9 mouse cellular contexts compared by ENCODE assay signal in genomic region chr5:148379455-148380245, GRCm38 (mm10). TPM values are rescaled to one million over a fixed set of nuclear protein-coding genes. Genes with fewer than 3 reads are reported as not detected.
DNase-seq lines count a peak whose midpoint lies in the region; ATAC-seq and TF ChIP-seq lines count a peak whose summit lies in the region.
"Had no signal": no experiment of that assay in that cellular context is flagged by ENCODE, and none has a peak within 500 bp of the region (broad histone marks: within the 10 kb centered on the region; RNA-seq: fewer than 3 reads in every experiment).

No protein-coding gene starts in this region.

- no peaks in the 10 kb centered on the region for H3K4me1 ChIP-seq in ES-Bruce4 (ENCODE audit: control insufficient read depth, insufficient read depth, low read length)
- H3K4me1 ChIP-seq in liver, embryonic 11.5 days (replicated peaks; ENCODE audit: control insufficient read depth, insufficient read depth, low read length) = peaks cover 2% of the 10 kb centered on the region
- 0 out of 2 replicates have a peak, but pooled peaks cover 3% of the 10 kb centered on the region for H3K4me1 ChIP-seq in hindbrain, embryonic 14.5 days (replicated peaks; ENCODE audit: control insufficient read depth, insufficient read depth, low read length)

- peak; percentile 65 for ATAC-seq in liver, embryonic 11.5 days (replicated peaks; ENCODE audit: low FRiP score)
- ATAC-seq in neutrophil, adult 5-6 weeks (ENCODE audit: extremely low read depth, insufficient number of reproducible peaks, low FRiP score, poor library complexity, severe bottlenecking) = peak; percentile 94
- ATAC-seq in hindbrain, embryonic 14.5 days (ENCODE audit: low FRiP score) = no peak

- no peaks in the 10 kb centered on the region for H3K9me3 ChIP-seq in ES-Bruce4 (replicated peaks; ENCODE audit: control insufficient read depth, insufficient read depth, low read length, poor library complexity, severe bottlenecking)
- peaks cover 2% of the 10 kb centered on the region; the same call in 1 of the 2 replicates for H3K9me3 ChIP-seq in liver, embryonic 11.5 days (ENCODE audit: control insufficient read depth, low read length)
- H3K9me3 ChIP-seq in hindbrain, embryonic 14.5 days (ENCODE audit: control insufficient read depth, low read length) = no peaks in the 10 kb centered on the region

- 0 out of 2 replicates have a peak overlapping the region, but pooled peaks have one; percentile 12 for H3K4me2 ChIP-seq in liver, embryonic 11.5 days
- H3K4me2 ChIP-seq in hindbrain, embryonic 14.5 days (replicated peaks) = no peak overlapping the region
- H3K4me2 ChIP-seq: heart, embryonic 11.5 days had no signal

- no peaks in the 10 kb centered on the region for H3K36me3 ChIP-seq in ES-Bruce4 (ENCODE audit: control insufficient read depth, insufficient read depth, low read length, poor library complexity, severe bottlenecking)
- H3K36me3 ChIP-seq in liver, embryonic 11.5 days (ENCODE audit: control insufficient read depth, insufficient read depth, low read length) = peaks cover 19% of the 10 kb centered on the region
- H3K36me3 ChIP-seq in hindbrain, embryonic 14.5 days (replicated peaks; ENCODE audit: control insufficient read depth, insufficient read depth) = no peaks in the 10 kb centered on the region

- no peak overlapping the region for H3K4me3 ChIP-seq in ES-Bruce4 (ENCODE audit: low read depth, low read length)
- no peak overlapping the region for H3K4me3 ChIP-seq in liver, embryonic 11.5 days (ENCODE audit: low read depth, low read length)
- H3K4me3 ChIP-seq in hindbrain, embryonic 14.5 days (replicated peaks; ENCODE audit: low read length) = no peak overlapping the region

- 59% methylated on average over 17 of the region's 17 CpGs for WGBS in liver, embryonic 11.5 days
- 90% methylated on average over 17 of the region's 17 CpGs for WGBS in hindbrain, embryonic 14.5 days

- TF ChIP-seq POLR2A in ES-Bruce4 (IDR thresholded peaks at IDR 0.05; ENCODE audit: insufficient read depth, low read length) = no peak

- no peaks in the 10 kb centered on the region for H3K27me3 ChIP-seq in ES-Bruce4 (ENCODE audit: control insufficient read depth, insufficient read depth, low read length, poor library complexity, severe bottlenecking)
- H3K27me3 ChIP-seq in liver, embryonic 11.5 days (replicated peaks; ENCODE audit: control insufficient read depth, insufficient read depth, low read length) = no peaks in the 10 kb centered on the region
- H3K27me3 ChIP-seq in hindbrain, embryonic 14.5 days (ENCODE audit: control insufficient read depth, insufficient read depth, low read length) = no peaks in the 10 kb centered on the region

- TF ChIP-seq CTCF in ES-Bruce4 (IDR thresholded peaks at IDR 0.05; ENCODE audit: low read depth, low read length) = peak; percentile 70

- peak; percentile 64 for DNase-seq in CD4-positive helper T cell, adult 2 months (ENCODE audit: low read depth, low spot score)
- DNase-seq in liver, embryonic 11.5 days (ENCODE audit: low spot score) = no peak
- DNase-seq in frontal cortex, adult 2 months (ENCODE audit: extremely low spot score in 1 of 2, low spot score in 1 of 2) = no peak
- DNase-seq in urinary bladder, adult 18-20 months (ENCODE audit: low spot score in 2 of 2) = no peak
- DNase-seq in right cerebral cortex, adult 2 months (ENCODE audit: low spot score in 2 of 2) = no peak
- DNase-seq in hindbrain, embryonic 14.5 days (ENCODE audit: low spot score) = no peak

- TF ChIP-seq EP300 in ES-Bruce4 (IDR thresholded peaks at IDR 0.05; ENCODE audit: insufficient read depth, low read depth, low read length) = no peak

- H3K9ac ChIP-seq in ES-Bruce4 (ENCODE audit: low read depth, poor library complexity, severe bottlenecking) = no peak overlapping the region
- H3K9ac ChIP-seq in liver, embryonic 11.5 days (ENCODE audit: low read depth, low read length) = no peak overlapping the region
- H3K9ac ChIP-seq in hindbrain, embryonic 14.5 days = no peak overlapping the region

- no peak overlapping the region for H3K27ac ChIP-seq in ES-Bruce4 (ENCODE audit: insufficient read depth, low read length)
- H3K27ac ChIP-seq in liver, embryonic 11.5 days (ENCODE audit: low read depth, low read length) = peak overlapping the region; percentile 25; the same call in 1 of the 2 replicates
- H3K27ac ChIP-seq in hindbrain, embryonic 14.5 days = no peak overlapping the region

RNA-seq across cellular contexts. Expression of gene Slc7a1, which starts 20.1 kb away (rescaled TPM):
- polyA plus RNA-seq in ES-Bruce4 (2011; ENCODE audit: insufficient read depth, insufficient read length, low read depth, missing spikeins) = 21.6 and 27.1 TPM in 2 replicates
- polyA plus RNA-seq in liver, embryonic 11.5 days (2014; fragmentation: Nextera tagmentation; extraction: Ambion mirVana) = 58.4 and 63.4 TPM in 2 replicates
- 13.2 and 15.1 TPM in 2 replicates for total RNA-seq in neutrophil, adult 5-6 weeks (2017)
- polyA plus RNA-seq in frontal cortex, adult 2 months (2012; rRNA removed) = 10.3 and 11.4 TPM in 2 replicates
- polyA plus RNA-seq in hindbrain, embryonic 14.5 days (2014; fragmentation: Nextera tagmentation; extraction: Ambion mirVana) = 58.4 and 59.0 TPM in 2 replicates
